Mouse (Mus musculus) thymus, adult 2 months (tissue): ENCODE results near the gene Sf3a1.

Source experiments
- CTCF ChIP-seq: fragments of 200-500 bp; IDR thresholded peaks from 2 replicates; pipeline ENCODE4 v1.5.1; 2012; ENCODE audit warnings: mild to moderate bottlenecking, control low read depth, low read length, moderate library complexity, borderline replicate concordance; ENCODE audit not compliant: control insufficient read depth, poor library complexity, insufficient read depth; ENCODE audit errors: extremely low read depth
- POLR2A ChIP-seq: fragments of 200-500 bp; IDR thresholded peaks from 2 replicates; pipeline ENCODE4 v1.6.1; 2012; ENCODE audit warnings: mild to moderate bottlenecking, low read length, control low read depth, moderate library complexity; ENCODE audit not compliant: control insufficient read depth, poor library complexity, insufficient read depth; ENCODE audit errors: extremely low read depth

- TF ChIP-seq CTCF (no peak), POLR2A (no peak)
Observed at GRCm38 (mm10) chr11:4210786-4211185, 50.6 kb downstream of the Sf3a1 start.
